Mouse (Mus musculus) stomach, embryonic 14.5 days (tissue): ENCODE data around the gene Bcl9l. TPM values are rescaled to one million over a fixed set of nuclear protein-coding genes. Genes with fewer than 3 reads are reported as not detected.
A peak's percentile ranks its signal among the peaks of the same experiment; 100 is the strongest.

Experiments
- ATAC-seq: fragments of 200-750 bp; cut with Nextera tagmentation; 2 replicates; pipeline ENCODE4 v1.8.0; 2017; ENCODE audit warnings: low read depth, moderate TSS enrichment; ENCODE audit not compliant: insufficient number of reproducible peaks, insufficient read depth, low FRiP score
- H3K27ac ChIP-seq: fragments of 300-500 bp; sonication (generic); 2 replicates; pipeline ENCODE4 v1.5.1; 2014; ENCODE audit warnings: mild to moderate bottlenecking, low read length, moderate library complexity, mixed read lengths
- H3K27me3 ChIP-seq: fragments of 300-500 bp; sonication (generic); 2 replicates; pipeline ENCODE4 v1.6.1; 2014; ENCODE audit warnings: low read length, control low read depth, mixed read lengths; ENCODE audit not compliant: control insufficient read depth, insufficient read depth
- H3K36me3 ChIP-seq: fragments of 300-500 bp; sonication (generic); 2 replicates; pipeline ENCODE4 v1.6.1; 2014; ENCODE audit warnings: mild to moderate bottlenecking, control low read depth, low read length, moderate library complexity, mixed read lengths; ENCODE audit not compliant: control insufficient read depth, insufficient read depth
- H3K4me1 ChIP-seq: fragments of 300-500 bp; sonication (generic); 2 replicates; pipeline ENCODE4 v1.6.1; 2014; ENCODE audit warnings: low read length, control low read depth, mixed read lengths; ENCODE audit not compliant: control insufficient read depth, insufficient read depth
- H3K4me2 ChIP-seq: fragments of 300-500 bp; sonication (generic); replicated peaks from 2 replicates; pipeline ENCODE4 v1.6.1; 2014; ENCODE audit warnings: low read depth, low read length, control low read depth
- H3K4me3 ChIP-seq: fragments of 300-500 bp; sonication (generic); 2 replicates; pipeline ENCODE4 v1.5.1; 2014; ENCODE audit warnings: low read depth, low read length, control low read depth
- H3K9ac ChIP-seq: fragments of 300-500 bp; sonication (generic); replicated peaks from 2 replicates; pipeline ENCODE4 v1.6.1; 2014; ENCODE audit warnings: low read depth, mild to moderate bottlenecking, control low read depth, low read length, moderate library complexity, mixed read lengths
- H3K9me3 ChIP-seq: fragments of 300-500 bp; sonication (generic); 2 replicates; pipeline ENCODE4 v1.6.1; 2016; ENCODE audit warnings: low read depth, low read length, control low read depth; ENCODE audit not compliant: control insufficient read depth
- WGBS: fragments of 180-500 bp; shearing (Covaris S2); extraction: QIAGEN DNeasy Blood & Tissue Kit; methylation state at CpG from one replicate; pipeline ENCODE4 v1.1.7; 2014; 5-methylcytosine and 5-hydroxymethylcytosine counted together
- polyA plus RNA-seq: library from polyadenylated mRNA; unstranded; fragments of >200 nt; fragmentation: Nextera tagmentation; extraction: Ambion mirVana; gene quantifications from 2 replicates; pipeline ENCODE4 v1.2.1, GENCODE M21; 2014

Gene Bcl9l
- polyA plus RNA-seq, 1 experiment from 2014 or later: 16.3 TPM

DNA sequence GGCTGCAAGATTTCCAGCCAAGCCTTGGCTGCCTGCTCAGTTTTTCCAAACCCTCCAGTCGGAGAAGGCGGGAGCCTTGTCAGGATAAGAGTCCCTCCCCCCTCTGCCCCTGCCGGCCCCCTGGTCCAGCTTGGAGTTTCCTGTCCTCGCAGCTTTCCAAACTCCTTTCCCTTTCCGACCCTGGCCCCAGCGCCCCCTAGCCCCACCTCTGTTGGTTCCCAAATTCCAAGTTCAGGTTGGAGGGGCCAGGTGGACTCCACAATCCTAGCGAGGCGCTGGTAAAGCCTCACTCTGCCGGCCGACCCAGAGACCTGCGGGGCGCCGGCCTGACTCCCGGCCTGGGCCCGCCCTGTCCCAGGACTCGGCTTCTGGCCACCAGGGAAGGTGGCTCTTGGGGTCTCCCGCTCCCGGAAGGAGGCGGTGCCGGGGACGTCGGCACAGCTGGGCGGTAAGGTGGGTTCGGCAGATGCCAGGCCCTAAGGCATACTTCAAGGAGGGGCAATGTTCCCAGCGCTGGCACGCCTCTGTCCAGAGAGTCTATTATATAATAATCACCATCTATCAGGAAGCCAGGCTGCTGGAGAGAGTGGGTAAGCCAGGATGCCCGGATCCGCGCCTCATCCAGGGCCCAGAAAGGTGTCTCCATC is 3.5 kb upstream of the Bcl9l start:
- H3K9me3 ChIP-seq: no peaks in the 10 kb centered on the region
- H3K27me3 ChIP-seq: no peaks in the 10 kb centered on the region
- peak overlapping the region; percentile 77 for H3K4me3 ChIP-seq
- peak overlapping the region; percentile 82 for H3K4me2 ChIP-seq
- H3K36me3 ChIP-seq: no peaks in the 10 kb centered on the region
- peaks cover 10% of the 10 kb centered on the region; the same call in 1 of the 2 replicates for H3K4me1 ChIP-seq
- H3K27ac ChIP-seq: peak overlapping the region; percentile 99
- peak overlapping the region; percentile 71 for H3K9ac ChIP-seq
- peak; percentile 57 for ATAC-seq
- under 1% methylated on average over 29 of the region's 29 CpGs for WGBS

DNA sequence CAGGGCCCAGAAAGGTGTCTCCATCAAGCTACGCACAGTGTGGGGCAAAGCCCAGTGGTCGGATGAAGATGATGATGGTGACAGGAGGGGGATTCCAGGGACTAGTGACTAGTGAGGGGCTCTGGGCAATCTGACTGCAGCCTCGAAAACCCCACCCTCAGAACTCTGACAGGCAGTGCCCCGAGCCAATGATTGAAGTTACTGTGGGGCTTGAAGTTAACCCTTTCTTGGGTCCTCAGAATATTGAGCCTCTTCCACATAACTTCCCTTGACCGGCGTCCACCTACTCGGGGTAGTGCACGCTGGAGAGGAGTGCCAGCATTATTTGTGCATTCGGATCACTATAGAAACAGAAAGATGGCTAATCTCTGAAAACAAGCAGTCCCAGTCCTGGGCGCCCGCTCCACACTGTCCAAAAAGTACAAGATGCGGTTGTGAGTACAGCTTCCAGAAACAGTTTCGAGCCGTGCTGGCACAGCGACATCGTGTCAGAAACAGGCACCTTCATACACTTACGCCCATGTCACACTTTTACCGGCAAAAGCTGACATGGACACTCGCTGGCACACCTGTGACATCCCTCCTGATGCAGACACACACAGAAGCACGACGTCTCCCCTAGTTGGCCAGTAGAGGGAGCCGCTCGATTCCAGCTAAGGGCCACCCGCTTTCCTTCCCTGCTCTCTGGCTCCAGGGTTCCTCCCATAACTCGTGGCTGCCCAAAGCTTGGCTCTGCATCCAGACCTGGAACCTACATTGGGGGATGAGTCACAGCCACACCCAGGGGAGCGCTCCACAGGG is 2.8 kb upstream of the Bcl9l start:
- no peaks in the 10 kb centered on the region for H3K9me3 ChIP-seq
- peak overlapping the region; percentile 99 for H3K27ac ChIP-seq
- WGBS: under 1% methylated on average over 26 of the region's 26 CpGs
- peak overlapping the region; percentile 82 for H3K4me2 ChIP-seq
- no peaks in the 10 kb centered on the region for H3K27me3 ChIP-seq
- peak; percentile 49; the same call in 1 of the 2 replicates for ATAC-seq
- peaks cover 18% of the 10 kb centered on the region for H3K4me1 ChIP-seq
- peak overlapping the region; percentile 77 for H3K4me3 ChIP-seq
- peak overlapping the region; percentile 71 for H3K9ac ChIP-seq
- H3K36me3 ChIP-seq: no peaks in the 10 kb centered on the region

DNA sequence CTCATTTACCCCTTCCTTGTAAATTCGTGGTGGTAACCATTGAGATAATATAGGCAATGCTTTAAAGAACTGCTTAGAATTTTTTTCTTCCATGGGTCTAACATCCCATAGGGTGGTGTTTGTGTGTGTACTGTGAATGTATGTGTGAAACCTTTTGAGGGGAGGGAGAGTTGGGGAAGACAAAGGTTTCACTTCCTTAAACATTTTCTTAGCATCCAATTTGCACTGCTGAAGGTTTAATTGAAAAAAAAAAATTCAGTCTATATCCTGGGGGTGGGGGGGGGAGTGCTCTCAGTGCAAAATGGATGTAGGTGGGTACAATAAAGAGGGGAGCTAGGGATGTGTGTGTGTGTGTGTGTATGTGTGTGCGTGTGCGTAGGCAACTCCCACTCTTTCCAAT is 513 bp upstream of the Bcl9l start:
- peak overlapping the region; percentile 87; the same call in 1 of the 2 replicates for H3K27ac ChIP-seq
- no peaks in the 10 kb centered on the region for H3K27me3 ChIP-seq
- 0 out of 2 replicates have a peak overlapping the region, but pooled peaks have one; percentile 90 for H3K9ac ChIP-seq
- no peaks in the 10 kb centered on the region for H3K9me3 ChIP-seq
- WGBS: 12% methylated on average over 3 of the region's 3 CpGs
- H3K4me3 ChIP-seq: peak overlapping the region; percentile 84
- peak overlapping the region; percentile 76 for H3K4me2 ChIP-seq
- H3K36me3 ChIP-seq: no peaks in the 10 kb centered on the region
- H3K4me1 ChIP-seq: peaks cover 41% of the 10 kb centered on the region
- no peak for ATAC-seq

DNA sequence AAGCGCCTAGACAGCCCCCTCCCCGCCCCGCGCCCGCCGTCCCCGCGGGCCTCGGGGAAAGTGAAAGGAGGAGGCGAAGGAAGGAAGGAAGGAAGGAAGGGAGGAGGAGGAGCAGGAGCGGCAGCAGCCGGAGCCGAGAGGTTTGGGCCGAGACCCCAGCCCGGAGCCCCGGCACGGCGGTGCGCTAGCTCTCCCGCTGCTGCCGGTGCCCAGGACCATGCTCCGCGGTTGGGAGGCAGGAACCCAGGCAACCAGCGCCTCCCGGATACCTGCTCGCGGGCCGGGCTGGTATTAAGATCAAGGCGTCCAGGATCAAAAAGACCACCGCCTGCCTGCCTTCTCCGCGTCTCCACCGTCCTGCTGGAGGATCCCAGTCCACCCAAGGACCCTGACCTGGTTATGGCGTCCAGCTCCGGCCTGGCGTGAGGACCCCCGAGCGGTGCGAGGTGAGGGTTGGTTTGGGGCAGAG is 450 bp downstream of the Bcl9l start:
- no peaks in the 10 kb centered on the region for H3K9me3 ChIP-seq
- peak overlapping the region; percentile 84 for H3K4me3 ChIP-seq
- peak overlapping the region; percentile 87 for H3K27ac ChIP-seq
- ATAC-seq: no peak
- H3K36me3 ChIP-seq: no peaks in the 10 kb centered on the region
- under 1% methylated on average over 38 of the region's 39 CpGs for WGBS
- peak overlapping the region; percentile 76 for H3K4me2 ChIP-seq
- H3K4me1 ChIP-seq: peaks cover 43% of the 10 kb centered on the region
- H3K27me3 ChIP-seq: no peaks in the 10 kb centered on the region
- peak overlapping the region; percentile 90 for H3K9ac ChIP-seq

DNA sequence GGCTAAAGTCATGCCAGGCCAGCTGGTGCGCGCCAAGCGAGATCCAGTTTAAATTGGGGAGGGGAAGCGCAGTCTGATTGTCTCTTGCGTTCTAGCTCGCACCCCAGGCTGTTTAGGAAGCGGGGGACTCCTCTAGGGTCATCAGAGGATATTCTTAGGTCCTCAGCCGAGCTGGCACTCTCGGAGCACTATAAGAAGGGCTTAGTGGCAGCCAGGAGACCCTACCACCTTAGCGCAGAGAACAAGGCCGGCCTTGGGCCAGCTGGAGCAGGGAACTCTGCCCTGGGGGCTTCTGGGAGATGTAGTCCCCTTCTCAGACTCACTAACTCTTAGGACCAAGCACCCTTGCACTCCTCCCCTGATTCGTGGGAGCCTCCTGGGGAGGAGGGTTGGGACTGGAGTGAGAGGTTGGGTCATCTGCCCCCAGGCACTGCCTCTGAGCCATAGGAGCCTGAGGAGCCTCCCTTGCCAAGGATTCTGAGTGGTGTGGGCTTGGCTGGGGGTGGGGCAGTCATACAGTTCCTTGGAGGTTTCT is 952 bp downstream of the Bcl9l start:
- Histone ChIP-seq H3K9ac (peak overlapping the region; percentile 90), H3K4me3 (peak overlapping the region; percentile 84), H3K27ac (peak overlapping the region; percentile 87), H3K27me3 (no peaks in the 10 kb centered on the region), H3K4me1 (peaks cover 48% of the 10 kb centered on the region), H3K4me2 (peak overlapping the region; percentile 76), H3K36me3 (no peaks in the 10 kb centered on the region), H3K9me3 (no peaks in the 10 kb centered on the region)
- 0% methylated on average over 12 of the region's 12 CpGs for WGBS
- ATAC-seq: peak; percentile 19; the same call in 1 of the 2 replicates

DNA sequence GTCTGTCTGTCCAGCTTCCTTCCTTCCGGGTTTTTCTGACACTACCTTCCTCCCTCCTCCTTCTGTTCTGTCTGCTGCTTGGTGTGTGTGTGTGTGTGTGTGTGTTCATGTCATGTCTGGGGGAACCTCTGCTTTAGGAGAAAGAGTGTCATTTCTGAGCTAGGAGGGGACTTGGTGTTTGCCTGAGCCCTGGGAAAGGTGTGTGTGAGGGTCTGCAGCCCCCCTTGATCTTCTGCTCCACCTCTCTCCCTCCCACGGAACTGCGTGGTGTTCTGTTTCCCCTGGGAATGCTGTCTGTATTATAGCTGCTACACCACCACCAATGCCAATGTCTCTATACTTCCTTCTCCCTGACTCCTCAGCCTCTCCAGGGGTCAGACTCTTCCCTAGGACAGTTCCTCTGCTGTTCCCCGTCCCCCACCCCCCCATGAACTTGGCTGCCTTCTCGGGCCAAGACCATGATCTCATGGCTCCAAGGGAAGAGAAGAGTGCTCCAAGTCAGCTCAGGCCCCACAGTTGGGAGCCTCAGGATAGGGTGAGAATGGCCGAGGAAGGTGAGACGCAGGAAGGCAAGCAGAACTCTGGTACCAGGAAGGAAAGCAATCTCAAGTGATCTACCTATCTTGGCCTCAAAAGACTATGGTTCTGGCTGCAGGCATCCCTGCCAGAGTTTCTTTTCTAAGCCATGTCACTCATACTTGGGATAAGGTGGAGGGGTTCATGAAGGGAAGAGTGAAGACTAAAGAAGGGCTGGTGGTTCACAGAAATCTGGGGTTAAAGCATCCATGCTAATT is 1.9 kb downstream of the Bcl9l start:
- H3K9ac ChIP-seq: peak overlapping the region; percentile 18
- no peaks in the 10 kb centered on the region for H3K9me3 ChIP-seq
- no peak for ATAC-seq
- no peaks in the 10 kb centered on the region for H3K36me3 ChIP-seq
- H3K27me3 ChIP-seq: no peaks in the 10 kb centered on the region
- H3K27ac ChIP-seq: no peak overlapping the region
- H3K4me3 ChIP-seq: peak overlapping the region; percentile 84
- WGBS: 21% methylated on average over 7 of the region's 7 CpGs
- peak overlapping the region; percentile 76 for H3K4me2 ChIP-seq
- peaks cover 57% of the 10 kb centered on the region for H3K4me1 ChIP-seq

DNA sequence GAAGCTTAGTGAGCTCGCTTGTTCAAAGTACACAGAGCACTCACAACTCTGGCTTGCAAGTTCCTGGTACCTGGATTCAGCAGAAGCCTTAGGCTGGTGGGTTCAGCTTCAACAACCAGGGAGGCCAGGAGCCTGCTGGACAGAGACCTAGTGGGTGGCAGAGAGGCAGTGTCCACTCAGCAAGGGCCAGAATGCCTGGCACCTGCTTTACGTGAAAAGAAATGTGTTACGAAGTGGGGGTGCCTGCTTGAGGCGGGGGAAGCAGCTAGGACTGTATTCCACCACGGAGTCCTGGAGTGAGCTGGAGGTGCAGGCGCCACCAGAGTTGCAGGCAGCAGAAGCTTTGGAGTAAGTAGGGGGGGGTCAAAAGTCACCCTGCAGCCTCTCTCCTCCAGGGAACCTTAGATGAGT is 2.5 kb downstream of the Bcl9l start:
- WGBS: 20% methylated on average over 6 of the region's 6 CpGs
- Histone ChIP-seq H3K4me3 (peak overlapping the region; percentile 84), H3K36me3 (no peaks in the 10 kb centered on the region), H3K4me2 (peak overlapping the region; percentile 76), H3K9me3 (no peaks in the 10 kb centered on the region), H3K27ac (peak overlapping the region; percentile 95; the same call in 1 of the 2 replicates), H3K27me3 (no peaks in the 10 kb centered on the region), H3K9ac (peak overlapping the region; percentile 18), H3K4me1 (peaks cover 63% of the 10 kb centered on the region)
- no peak for ATAC-seq
